Mouse (Mus musculus): ENCODE results near the gene Hmgb2. TPM values are rescaled to one million over a fixed set of nuclear protein-coding genes. Genes with fewer than 3 reads are reported as not detected.

Gene Hmgb2
- total RNA-seq (2021), result 10 to 100 TPM; 27.0 to 51.5 TPM
- long read RNA-seq, experiment 1, transcript Hmgb2-201 (5 exons, 2,628 nt), result major isoform, 35 of 44 reads
- long read RNA-seq, experiment 1, partial matches to known transcripts, result 2 of 44 reads
- long read RNA-seq, experiment 1, other reads (novel, unspliced or antisense), result 7 of 44 reads
- long read RNA-seq, experiment 2, transcript Hmgb2-201 (5 exons, 2,628 nt), result major isoform, 23 of 34 reads
- long read RNA-seq, experiment 2, partial matches to known transcripts, result 2 of 34 reads
- long read RNA-seq, experiment 2, other reads (novel, unspliced or antisense), result 9 of 34 reads

- intact Hi-C loops (cut with DNase I), result loop anchor here (2.0 to 10.0 kb wide), 5 partner anchors 25 to 957 kb away; partner anchors contain the start of genes Cep44, Fbxo8, Hand2 and Sap30
Observed at GRCm38 (mm10) chr8:57511316-57512118, at the start of gene Hmgb2. Gene Hmgb2 (plus strand): TSS chr8:57511907.

GRCm38 (mm10) chr8:57462839-57463238 lies 48.9 kb upstream of the Hmgb2 start:
- no peak for DNase-seq
- intact Hi-C loops (cut with DNase I), result no loop called here

More at GRCm38 (mm10) chr8:57511316-57512118, at the start of gene Hmgb2:
- peak; percentile 99 for DNase-seq

- no peak for DNase-seq
- intact Hi-C loops (cut with DNase I), result no loop called here
Observed at GRCm38 (mm10) chr8:57463757-57464156, 48.0 kb upstream of the Hmgb2 start.

GRCm38 (mm10) chr8:57468624-57469023 lies 43.1 kb upstream of the Hmgb2 start:
- DNase-seq, result peak; percentile 79 to 88

GRCm38 (mm10) chr8:57470863-57471262 lies 40.8 kb upstream of the Hmgb2 start:
- DNase-seq, result no peak
- intact Hi-C loops (cut with DNase I), result loop anchor here (2.0 kb wide), 1 partner anchor 16 kb away; the partner anchor contains the start of gene Sap30

More at GRCm38 (mm10) chr8:57468624-57469023, 43.1 kb upstream of the Hmgb2 start:
- intact Hi-C loops (cut with DNase I), result loop anchor here (5.0 kb wide), 1 partner anchor 44 kb away; the partner anchor contains the start of gene Hmgb2

- DNase-seq, result no peak
- intact Hi-C loops (cut with DNase I), result no loop called here
Observed at GRCm38 (mm10) chr8:57473751-57474150, 38.0 kb upstream of the Hmgb2 start.

GRCm38 (mm10) chr8:57478406-57478805 lies 33.3 kb upstream of the Hmgb2 start:
- no peak for DNase-seq
- intact Hi-C loops (cut with DNase I), result no loop called here

GRCm38 (mm10) chr8:57479700-57480099 lies 32.0 kb upstream of the Hmgb2 start:
- intact Hi-C loops (cut with DNase I), result no loop called here
- no peak for DNase-seq

GRCm38 (mm10) chr8:57480606-57481005 lies 31.1 kb upstream of the Hmgb2 start:
- no peak for DNase-seq
- intact Hi-C loops (cut with DNase I), result no loop called here

GRCm38 (mm10) chr8:57486491-57487440 lies 24.9 kb upstream of the Hmgb2 start:
- intact Hi-C loops (cut with DNase I), result loop anchor here (2.0 kb wide), 2 partner anchors 16 to 26 kb away; no protein-coding TSS in a partner anchor

GRCm38 (mm10) chr8:57487441-57488155 lies 24.1 kb upstream of the Hmgb2 start, which contains the start of gene Sap30:
Gene Sap30 (minus strand): TSS chr8:57487860.
- intact Hi-C loops (cut with DNase I), result loop anchor here (2.0 kb wide), 3 partner anchors 15 to 25 kb away; no protein-coding TSS in a partner anchor
- DNase-seq, result peak; percentile 98 to 99

More at GRCm38 (mm10) chr8:57486491-57487440, 24.9 kb upstream of the Hmgb2 start:
- peak; percentile 59 to 62 for DNase-seq

GRCm38 (mm10) chr8:57488312-57488765 lies 23.4 kb upstream of the Hmgb2 start:
- intact Hi-C loops (cut with DNase I), result loop anchor here (2.0 kb wide), 1 partner anchor 14 kb away; no protein-coding TSS in a partner anchor
- peak; percentile 57 to 61 for DNase-seq

- no peak for DNase-seq
- intact Hi-C loops (cut with DNase I), result loop anchor here (2.0 kb wide), 1 partner anchor 13 kb away; no protein-coding TSS in a partner anchor
Observed at GRCm38 (mm10) chr8:57489366-57489765, 22.3 kb upstream of the Hmgb2 start.

- intact Hi-C loops (cut with DNase I), result loop anchor here (2.0 kb wide), 1 partner anchor 13 kb away; no protein-coding TSS in a partner anchor
Observed at GRCm38 (mm10) chr8:57489896-57490295, 21.8 kb upstream of the Hmgb2 start.

GRCm38 (mm10) chr8:57491873-57492272 lies 19.8 kb upstream of the Hmgb2 start:
- DNase-seq, result no peak
- intact Hi-C loops (cut with DNase I), result no loop called here

More at GRCm38 (mm10) chr8:57489896-57490295, 21.8 kb upstream of the Hmgb2 start:
- no peak for DNase-seq

- intact Hi-C loops (cut with DNase I), result no loop called here
- no peak for DNase-seq
Observed at GRCm38 (mm10) chr8:57498494-57498846, 13.2 kb upstream of the Hmgb2 start.

- intact Hi-C loops (cut with DNase I), result no loop called here
- DNase-seq, result peak; percentile 56 to 65
Observed at GRCm38 (mm10) chr8:57498847-57499511, 12.7 kb upstream of the Hmgb2 start.

GRCm38 (mm10) chr8:57503641-57504040 lies 8.1 kb upstream of the Hmgb2 start:
- peak; percentile 60 to 72 for DNase-seq
- intact Hi-C loops (cut with DNase I), result loop anchor here (2.0 kb wide), 1 partner anchor 15 kb away; no protein-coding TSS in a partner anchor
